Mouse (Mus musculus) megakaryocyte progenitor cell, adult 5-6 weeks (primary cell): ENCODE measurements at regions not wholly inside any gene's neighbourhood (a gene's known extent, or its start where the extent isn't known, plus 50 kb on each side); places are given as distances from the start of the nearest gene placed in this dataset.

Experiments used
- ATAC-seq: replicated peaks from 2 replicates; pipeline ENCODE4 v1.8.0; 2016; ENCODE audit warnings: mild to moderate bottlenecking, moderate TSS enrichment, inconsistent platforms; ENCODE audit not compliant: poor library complexity

DNA sequence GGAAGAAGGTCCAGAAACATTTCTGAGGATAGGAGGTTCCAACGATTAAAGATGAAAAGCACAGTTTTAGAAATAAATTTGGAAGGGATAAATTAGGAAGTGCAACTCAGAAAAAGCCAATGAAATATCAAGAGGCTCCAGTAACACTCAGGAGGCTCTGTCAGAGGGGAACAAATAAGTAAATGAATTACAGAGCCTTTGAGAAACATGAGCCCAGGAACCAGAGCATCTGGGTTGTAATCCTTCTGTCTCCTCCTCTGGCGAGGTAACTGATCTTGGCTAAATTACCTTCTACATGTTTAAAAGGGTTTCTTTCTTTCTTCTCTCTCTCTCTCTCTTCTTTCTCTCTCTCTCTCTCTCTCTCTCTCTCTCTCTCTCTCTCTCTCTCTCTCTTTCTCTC, 53.2 kb upstream of the Robo2 start:
- ATAC-seq: no peak

DNA sequence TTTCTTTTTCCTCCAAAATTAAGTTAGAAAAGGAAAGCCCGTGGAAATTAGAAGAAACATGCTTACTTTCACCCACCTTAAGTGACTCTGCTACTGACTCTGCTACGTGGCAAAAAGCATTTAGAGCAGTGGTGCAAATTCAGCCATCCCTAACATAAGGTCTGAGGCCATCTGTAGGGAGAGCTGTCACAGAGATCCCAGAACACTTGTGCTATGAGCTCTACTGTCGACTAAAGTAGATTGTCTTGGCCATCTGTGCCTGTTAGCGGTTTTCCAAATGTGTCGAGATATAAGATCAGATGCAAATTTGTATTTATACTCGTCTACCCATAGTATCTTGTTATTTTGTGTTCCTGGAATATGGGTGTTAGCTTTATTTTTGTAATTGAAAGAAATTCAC, 52.7 kb upstream of the Robo2 start:
- no peak for ATAC-seq

DNA sequence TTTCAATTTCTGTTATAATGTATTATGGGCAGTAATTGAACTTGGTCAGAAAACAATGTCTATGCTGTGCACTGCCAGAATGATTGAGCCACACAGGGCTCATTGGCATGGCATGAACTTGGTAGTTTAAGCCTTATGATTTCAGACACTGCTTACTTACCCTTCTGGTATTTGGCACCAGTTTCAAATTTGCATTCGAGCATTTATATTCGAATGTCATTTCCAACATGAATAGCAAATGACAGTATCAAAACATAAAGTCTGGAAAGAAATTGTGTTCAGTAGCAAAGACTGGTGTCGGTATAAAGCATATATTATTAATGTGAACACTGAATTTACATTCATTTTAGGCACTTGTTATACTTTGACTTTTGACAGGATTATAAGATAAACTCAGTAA, 50.8 kb upstream of the Robo2 start:
- no peak for ATAC-seq
